Mouse (Mus musculus) CD4-positive helper T cell, adult 2 months (primary cell): ENCODE measurements around the gene Tnfrsf9.

Source experiments
- DNase-seq: peaks from one replicate; pipeline ENCODE4 v3.0.0-alpha.2; 2012; ENCODE audit warnings: low read depth, missing footprints, low spot score

Tnfrsf9 gene

DNA sequence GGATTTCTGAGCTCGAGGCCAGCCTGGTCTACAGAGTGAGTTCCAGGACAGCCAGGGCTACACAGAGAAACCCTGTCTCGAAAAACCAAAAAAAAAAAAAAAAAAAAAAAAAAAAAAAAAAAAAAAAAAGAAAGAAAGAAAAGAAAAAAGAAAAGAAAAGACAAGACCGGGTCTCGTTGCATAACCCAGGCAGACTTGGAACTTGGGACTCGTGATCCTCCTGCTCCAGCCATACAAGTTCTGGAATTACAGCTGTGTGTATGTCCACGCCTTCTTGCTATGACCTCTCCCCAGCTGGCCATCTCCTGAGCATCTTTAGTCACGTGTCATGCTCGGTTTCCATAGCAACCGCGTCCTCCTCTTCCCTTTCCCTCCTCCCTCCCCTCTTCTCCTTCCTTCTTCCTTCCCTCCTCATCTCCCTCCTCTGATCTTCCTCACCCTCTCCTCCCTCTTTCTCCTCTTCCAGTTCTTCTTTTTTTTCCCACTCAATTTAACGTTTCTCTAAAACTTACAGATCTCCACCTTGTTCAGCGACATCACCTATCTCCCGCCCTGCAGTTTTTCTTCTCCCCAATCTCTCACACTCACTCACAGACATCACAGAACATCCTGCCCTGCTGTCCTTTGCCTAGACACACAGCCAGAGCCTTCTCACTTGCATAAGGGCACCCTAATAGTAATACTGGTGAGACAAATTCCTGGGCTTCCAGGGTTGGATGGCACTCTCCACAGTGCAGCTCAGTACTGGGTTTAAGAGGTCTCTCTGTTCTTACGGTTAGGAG lies 12.8 kb downstream of the Tnfrsf9 start:
- peak; percentile 71 for DNase-seq

DNA sequence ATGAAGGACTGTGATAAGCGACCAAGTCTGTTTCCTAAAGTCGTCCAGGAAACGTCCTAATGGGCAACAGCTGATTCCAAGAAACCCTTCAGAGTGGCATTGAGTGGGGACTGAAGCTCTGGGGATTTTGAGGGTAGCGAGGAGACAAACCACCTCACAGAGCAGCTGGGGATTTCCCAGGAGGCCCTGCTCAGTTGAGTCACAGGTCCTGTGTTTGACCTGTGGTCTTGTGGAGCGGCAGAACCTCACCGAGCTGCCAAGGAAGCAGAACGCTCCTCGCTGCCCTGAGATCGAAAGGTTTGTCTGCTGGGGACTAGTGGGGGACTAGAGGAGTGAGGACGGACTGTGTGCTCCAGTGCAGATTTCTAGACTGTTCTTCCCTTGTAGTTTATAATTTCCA lies 13.4 kb downstream of the Tnfrsf9 start:
- DNase-seq = peak; percentile 78

DNA sequence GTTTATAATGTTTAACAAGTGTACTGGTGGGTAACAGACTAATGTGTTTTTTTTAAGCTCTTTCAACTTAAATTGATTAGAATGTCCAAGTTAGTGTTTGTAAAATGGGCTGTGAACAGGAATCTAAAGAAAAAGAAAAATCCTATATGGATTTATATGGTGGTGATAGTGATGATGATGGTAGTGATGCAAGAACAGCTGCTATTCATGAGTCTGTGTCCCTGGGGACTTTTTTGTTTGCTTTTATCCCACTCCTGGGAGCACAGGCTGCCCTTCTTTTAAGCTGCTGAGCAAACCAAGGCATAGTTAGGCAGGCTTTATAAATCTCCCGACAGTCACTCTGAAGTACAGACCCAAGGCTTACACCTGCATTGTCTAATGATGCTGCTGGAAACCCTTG lies 19.1 kb downstream of the Tnfrsf9 start:
- DNase-seq = no peak

DNA sequence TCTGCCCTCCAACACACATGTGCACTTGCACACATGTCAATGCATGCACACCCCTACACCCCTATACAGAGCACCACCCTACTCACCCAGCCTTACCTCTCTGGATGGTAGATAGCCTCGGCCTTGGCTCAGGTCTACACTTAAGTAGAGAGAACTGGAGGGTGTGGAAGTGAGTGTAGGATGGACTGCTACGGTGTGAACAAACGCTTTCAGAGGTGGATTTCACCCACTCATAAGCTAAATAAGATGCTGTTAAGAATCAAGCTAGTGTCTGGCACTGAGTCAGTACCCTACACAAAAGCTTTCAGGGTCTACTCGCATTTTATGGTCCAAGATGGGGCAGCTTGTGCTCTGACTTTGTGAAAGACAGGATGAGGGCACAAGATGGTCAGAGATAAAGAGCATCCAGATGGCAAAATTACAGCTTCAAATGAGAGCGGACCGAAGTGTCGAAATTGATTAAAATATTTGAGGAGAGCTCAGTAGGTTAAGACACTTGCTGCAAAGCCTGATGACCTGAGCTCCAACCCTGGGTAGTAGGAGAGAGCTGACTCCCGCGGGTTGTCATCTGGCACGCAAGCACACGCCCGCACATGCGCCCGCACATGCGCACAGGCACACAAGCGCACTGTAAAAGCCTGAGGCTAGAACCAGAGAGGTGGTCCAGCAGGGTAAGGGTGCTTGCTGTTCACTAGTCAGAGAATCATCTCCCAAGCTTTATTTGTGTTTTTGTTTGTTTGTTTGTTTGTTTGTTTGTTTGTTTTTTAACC lies 23.1 kb downstream of the Tnfrsf9 start:
- peak; percentile 53 for DNase-seq

DNA sequence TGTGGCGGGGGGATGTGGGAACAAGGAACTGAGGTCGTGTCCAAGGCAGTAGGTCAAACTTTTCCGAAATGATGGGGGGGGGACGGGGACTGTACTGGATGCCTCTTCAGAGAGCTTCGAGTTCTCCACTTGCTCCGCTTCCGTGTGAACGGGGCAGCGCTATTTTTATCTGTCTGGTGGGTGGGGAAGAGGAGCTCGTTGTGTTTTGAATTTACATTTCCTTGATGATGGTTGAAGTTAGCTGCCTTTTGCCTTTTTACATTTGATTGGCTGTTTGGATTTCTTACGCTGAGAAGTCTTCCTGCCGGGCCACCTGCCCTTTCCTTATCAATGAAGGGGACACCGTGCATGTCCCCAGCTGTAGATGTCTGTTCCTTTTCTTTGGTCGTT lies 23.7 kb downstream of the Tnfrsf9 start:
- DNase-seq = peak; percentile 68

DNA sequence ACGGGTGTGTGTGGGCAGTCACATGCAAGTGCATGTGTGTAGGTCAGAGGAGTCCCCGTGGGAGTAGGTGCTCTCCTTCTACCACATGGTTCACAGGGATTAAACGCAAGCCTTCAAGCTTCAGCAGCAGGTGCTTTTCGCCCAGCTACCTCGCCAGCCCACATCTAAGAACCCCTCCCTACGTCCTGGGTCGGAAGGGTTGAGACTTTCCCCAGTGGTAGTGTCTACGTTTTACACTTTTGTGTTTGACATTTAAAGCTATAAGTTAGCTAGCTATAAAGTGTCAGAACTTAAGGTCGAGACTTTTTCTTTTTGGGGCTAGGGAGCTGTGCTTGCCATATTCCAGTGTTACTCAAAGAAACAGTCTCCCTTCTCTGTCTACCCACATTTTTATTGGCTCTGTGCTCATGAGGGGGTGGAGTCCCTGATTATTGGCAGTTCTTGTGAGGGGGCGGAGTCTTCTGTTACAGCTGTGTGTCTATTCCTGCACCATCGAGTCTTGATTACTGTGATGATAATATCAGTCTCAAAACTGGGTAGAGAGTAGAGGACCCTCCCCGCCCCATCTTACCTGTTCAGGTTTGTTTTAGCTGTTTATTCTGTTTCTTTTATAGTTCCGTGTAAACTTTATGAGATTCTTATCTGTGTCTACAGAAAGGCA lies 25.8 kb downstream of the Tnfrsf9 start:
- peak; percentile 79 for DNase-seq

DNA sequence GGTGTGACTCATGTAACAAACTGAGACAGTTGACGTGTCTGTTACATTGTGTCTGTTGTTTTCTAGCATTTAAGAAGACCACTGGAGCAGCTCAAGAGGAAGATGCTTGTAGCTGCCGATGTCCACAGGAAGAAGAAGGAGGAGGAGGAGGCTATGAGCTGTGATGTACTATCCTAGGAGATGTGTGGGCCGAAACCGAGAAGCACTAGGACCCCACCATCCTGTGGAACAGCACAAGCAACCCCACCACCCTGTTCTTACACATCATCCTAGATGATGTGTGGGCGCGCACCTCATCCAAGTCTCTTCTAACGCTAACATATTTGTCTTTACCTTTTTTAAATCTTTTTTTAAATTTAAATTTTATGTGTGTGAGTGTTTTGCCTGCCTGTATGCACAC lies 30.3 kb downstream of the Tnfrsf9 start:
- DNase-seq = no peak

DNA sequence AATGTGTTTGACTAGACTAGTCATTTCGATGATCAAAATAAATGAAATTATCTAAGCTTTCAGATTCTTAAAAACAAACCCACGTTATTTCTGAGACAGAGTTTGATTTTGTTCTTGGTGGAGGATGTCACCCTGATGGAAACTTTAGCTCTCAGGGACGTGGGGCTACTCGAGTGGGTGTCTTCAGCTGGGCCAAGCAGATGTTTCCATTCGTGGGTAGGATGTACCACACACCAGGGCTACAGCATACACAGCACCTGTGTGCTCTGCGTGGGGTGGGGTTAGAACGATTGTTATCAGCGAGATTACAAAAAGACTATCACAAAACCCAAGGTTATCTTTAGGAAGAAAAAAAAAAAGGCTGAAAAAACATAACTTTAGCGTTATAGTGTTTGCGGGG lies 36.6 kb downstream of the Tnfrsf9 start:
- peak; percentile 51 for DNase-seq

DNA sequence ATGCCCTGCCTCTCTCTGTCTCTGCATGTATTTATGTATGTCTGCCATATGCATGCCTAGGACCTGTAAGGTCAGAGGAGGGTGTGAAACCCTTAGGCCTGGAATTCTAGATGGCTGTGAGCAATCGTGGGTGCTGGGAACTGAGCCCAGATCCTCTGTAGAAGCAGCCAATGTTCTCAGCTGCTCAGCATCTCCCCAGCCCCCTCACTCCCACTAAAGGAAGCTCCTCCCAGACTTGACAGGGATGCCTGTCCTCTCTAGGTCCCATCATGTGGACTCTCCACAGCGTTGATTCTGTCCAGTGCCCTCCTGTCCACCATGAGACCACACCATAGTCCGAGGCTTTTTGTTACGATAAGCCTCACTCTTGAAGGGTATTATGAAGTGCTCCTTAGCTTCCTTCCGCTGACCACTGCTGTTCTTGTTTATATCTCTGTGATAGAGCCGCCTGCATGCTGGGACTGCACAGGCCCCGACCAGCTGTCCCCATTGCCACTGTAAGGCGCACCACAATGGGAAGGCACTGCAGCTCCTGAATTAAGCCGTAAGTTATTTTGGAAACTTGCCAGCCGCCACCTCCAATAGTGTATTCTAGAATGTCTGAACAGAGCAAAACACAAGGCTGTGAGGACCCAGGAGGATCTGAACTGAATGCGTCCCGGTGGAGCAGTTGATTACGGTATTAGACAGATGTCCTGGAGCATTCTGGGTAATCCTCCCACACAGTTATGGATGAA lies 42.2 kb downstream of the Tnfrsf9 start:
- DNase-seq = no peak

DNA sequence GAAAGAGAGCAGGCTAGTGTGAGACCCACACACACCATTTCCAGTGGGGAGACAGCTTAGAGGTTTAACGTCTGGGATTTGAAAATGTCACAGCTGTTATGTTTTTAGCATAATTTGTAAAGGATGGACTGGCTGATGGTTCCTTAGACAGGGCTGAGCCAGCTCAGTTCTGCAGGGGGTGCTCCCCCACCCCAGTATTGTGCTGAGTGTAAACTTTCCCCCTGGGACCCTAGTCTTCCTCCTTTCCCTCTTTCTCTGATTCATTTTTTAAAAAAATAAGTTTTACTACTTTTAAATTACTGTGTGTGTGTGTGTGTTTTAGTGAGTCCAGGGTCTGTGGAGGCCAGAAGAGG lies 42.7 kb downstream of the Tnfrsf9 start:
- DNase-seq = no peak

DNA sequence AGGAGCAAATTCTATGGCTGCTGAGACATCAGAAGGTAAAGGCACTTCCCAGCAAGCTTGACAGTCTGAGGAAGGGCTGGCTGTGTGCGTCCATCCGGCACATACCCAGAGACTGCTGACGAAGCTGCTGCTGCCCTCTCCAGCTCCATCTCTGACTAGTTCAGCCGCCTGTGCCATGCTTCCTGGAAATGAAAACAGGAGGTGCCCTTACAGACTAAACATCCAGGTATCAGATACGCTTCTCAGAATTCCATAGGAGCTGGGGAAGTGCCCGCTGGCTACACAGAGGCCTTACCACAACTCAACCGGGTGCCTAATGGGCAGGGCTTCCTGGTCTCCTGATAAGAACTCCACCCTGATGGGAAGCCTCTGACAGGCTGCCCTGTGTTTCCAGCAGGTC lies 44.2 kb downstream of the Tnfrsf9 start:
- no peak for DNase-seq

DNA sequence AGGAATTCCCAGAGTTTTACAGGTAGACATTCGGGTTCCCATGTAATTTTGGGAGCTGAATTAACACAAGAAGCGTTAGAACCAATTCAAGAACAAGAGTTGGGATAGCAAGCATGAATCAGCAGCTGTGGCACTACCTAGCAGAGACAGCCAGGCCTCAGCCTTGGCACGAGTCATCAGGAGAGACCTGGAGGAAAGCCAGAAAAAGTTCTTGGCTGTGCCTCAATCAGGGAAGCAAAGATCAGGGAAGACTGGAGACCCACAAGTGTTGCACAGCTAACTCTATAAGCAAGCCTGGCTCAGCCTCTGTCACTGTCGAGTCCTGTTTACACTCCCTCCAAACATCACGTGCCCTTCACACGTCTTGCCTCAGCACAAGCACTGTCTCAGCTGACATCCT lies 47.9 kb downstream of the Tnfrsf9 start:
- DNase-seq = no peak

DNA sequence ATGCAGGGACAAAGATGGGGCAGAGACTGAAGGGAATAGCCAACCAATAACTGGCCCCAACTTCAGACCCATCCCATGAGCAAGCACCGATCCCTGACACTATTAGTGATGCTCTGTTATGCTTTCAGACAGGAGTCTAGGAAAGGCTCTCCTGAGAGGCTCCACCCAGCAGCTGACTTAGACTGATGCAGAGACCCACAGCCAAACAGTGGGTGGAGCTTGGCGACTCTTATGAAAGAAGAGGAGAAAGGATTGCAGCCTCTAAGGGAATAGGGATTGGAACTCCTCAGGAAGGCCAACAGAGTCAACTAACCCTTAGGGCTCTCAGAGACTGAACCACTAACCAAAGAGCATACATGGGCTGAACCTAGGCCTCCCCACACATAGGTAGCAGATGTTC lies 49.3 kb downstream of the Tnfrsf9 start:
- no peak for DNase-seq

DNA sequence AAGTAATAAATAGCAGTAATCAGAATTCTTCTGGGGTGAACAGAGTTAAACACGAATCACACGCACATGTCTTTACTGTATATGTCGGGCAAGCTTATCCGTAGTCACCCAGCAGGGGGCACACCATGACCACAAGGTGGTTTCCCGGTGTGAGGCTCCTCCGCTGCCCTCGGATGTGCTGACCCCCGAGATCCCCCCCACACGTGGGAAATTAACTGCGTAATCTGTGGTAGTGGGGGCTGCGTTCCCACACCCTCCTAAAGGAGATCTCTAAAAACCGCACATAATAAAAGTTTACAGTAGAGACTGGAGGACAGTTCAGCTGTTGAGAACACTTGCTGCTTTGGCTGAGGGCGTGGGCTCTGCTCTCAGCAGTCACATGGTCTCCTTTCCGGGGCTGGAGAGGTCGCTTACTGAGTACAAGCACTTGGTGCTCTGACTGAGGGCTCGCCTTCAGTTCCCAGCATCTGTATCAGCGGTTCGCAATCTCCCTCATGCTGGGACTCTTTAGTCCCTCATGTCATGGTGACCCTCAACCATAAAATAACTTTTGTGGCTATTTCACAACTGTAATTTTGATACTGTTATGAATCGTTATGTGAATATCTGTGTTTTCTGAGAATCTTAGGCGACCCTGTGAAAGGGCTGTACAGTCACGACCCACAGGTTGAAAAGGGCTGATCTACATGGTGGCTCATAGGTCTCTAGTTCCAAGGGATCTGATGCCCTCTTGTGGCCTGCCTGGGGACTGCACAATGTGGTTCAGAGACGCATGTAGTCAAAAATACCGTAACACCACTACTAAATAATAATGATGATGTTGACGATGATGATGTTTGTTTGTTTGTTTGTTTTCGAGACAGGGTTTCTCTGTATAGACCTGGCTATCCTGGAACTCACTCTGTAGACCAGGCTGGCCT lies 50.5 kb downstream of the Tnfrsf9 start:
- peak; percentile 89 for DNase-seq

DNA sequence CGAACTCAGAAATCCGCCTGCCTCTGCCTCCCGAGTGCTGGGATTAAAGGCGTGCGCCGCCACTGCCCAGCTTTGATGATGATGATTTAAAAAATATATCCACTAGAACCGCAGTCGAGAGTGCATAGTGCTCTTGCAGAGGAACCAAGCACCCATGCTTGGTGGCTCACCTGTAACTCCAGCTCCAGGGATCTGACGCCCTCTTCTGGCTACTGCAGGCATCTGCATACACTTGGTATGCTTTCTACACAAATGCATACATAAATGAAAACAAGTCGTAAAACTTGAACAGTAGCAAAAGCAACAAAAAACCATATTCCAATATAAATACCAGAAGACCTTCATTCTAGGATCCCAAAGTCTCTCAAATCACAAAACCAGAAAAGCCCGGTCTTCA lies 51.2 kb downstream of the Tnfrsf9 start:
- DNase-seq = peak; percentile 58

DNA sequence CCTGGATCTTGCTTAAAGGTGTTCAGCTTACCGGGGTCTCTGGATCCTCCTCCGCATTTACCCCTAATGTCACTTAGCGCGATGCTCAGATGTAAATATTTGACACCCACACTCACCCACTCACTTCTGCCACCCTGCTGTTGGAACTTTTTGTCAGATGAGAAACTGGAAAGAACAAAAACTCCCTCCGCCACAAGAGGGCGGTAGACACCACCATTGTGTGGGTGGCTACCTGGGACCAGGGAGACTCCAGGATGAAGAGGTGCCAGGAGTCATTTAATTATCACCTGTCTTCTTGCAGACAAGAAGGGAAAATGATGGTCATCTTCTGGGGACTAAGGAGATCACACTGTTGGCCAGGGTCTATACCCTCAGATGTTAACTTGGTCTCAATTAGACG lies 52.2 kb downstream of the Tnfrsf9 start:
- DNase-seq = peak; percentile 67

DNA sequence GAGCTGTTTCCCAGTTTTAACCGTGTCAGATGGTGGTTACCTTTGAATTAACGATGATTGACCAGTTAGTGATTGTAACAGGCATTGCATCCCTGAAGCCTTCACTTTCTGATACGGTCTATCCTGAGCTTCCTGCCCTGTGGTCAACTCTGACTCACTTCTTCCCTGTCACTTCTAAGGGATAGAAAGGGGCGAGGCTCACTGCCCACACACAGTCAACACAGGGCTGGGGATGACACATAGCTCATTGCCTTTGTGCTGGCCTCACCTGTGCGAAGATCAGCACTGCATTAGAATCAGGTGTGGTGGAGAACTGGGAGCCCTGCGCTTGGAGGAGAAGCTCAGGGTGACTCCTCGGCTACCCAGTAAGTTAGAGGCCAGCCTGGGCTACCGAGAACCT lies 54.6 kb downstream of the Tnfrsf9 start:
- DNase-seq = no peak

DNA sequence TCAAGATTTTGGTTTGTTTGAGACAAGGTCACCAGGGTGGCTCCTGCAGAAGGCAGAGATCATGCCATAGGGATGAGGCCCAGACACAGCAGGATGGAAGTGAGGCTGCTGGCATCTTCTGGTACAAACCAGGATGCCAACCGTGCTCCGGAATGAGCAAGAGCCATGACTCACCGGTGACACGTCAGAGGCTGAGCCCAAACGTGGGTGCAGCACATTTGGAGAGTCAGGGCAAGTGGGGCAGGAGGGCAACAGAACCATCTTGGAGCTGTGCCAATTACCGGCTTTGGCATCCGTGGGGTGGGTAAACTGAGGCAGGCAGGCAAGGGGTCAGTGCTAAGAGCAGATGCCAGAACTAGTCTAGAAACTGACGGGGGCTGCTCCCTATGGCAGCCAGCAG lies 58.9 kb downstream of the Tnfrsf9 start:
- DNase-seq = no peak

DNA sequence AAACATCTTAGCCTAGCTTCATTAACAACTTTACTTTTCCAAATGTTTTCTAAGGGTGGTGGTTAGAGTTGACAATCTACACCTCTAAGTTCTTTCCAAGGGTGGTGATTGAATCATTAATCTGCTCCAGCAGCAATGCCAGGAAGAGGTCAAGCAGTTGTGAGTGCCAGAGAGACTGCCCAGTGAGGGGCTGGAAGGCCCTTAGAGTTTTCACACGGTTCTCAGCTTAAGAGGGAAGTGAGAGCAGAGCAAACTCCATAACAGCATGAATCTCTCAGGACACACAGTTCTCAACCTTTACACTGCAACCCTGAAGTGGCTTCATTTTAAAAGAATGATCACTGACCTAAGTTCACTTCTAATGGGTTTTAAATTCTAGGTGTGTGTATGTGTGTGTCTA lies 60.8 kb downstream of the Tnfrsf9 start:
- DNase-seq = no peak

DNA sequence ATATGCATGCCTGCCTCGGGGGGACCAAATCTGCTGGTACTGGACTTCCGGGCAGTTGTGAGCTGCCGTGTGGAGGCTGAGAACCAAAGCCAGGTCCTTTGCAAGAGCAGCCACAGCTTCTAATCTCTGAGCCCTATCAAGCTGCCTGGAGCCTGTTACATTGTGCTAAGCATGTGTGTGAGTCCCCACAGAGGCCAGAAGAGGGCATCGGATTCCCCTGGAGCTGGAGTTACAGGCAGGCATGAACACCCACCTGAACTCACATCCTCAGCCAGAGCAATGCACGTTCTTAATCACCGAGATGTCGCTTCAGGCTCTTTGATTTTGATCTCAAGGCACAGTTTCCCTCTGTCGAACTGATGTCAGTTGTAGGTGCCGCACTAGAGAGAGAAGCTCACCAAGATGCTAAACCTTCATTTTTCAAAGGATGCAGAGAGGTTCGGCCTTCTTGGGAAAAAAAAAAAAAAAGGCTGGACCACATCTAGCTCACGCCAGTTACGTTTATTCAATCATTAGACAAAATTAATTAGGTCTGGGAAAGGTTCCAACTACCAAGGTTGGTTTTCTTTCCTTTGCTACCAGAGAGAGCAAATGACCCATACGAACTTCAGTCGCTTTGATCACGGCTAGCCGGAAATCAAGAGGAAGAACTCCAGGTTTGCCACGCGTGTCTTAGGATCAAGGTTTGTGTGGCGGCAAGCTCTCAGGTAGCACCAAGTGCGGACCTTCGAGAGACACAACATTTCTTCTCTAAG lies 64.0 kb downstream of the Tnfrsf9 start:
- no peak for DNase-seq
